Mouse (Mus musculus): ENCODE data around the gene Spata2l.
"Not testable (repeated sequence)": the region's sequence is repeated elsewhere in the genome, so short reads cannot be mapped to it uniquely, and the experiment has no call there.

Gene Spata2l

GRCm38 (mm10) chr8:123197016-123197415 is 39.0 kb downstream of the Spata2l start:
- DNase-seq (ENCODE audit: low spot score), result not testable (repeated sequence)

- no peak for DNase-seq (ENCODE audit: low spot score)
Measured at GRCm38 (mm10) chr8:123193771-123194170, 42.3 kb downstream of the Spata2l start.

- DNase-seq (ENCODE audit: low spot score), result no peak
Measured at GRCm38 (mm10) chr8:123191908-123192307, 44.1 kb downstream of the Spata2l start.

- peak; percentile 30 for DNase-seq (ENCODE audit: low spot score)
Measured at GRCm38 (mm10) chr8:123190678-123191077, 45.4 kb downstream of the Spata2l start.

GRCm38 (mm10) chr8:123188841-123189240 is 47.2 kb downstream of the Spata2l start:
- DNase-seq (ENCODE audit: low spot score), result no peak

GRCm38 (mm10) chr8:123188006-123188405 is 48.0 kb downstream of the Spata2l start:
- DNase-seq (ENCODE audit: low spot score), result no peak

GRCm38 (mm10) chr8:123185566-123186409 is 50.2 kb downstream of the Spata2l start, which contains the start of gene Dpep1:
TSS of gene Dpep1 (plus strand) at chr8:123186242.
- DNase-seq (ENCODE audit: low spot score), result no peak

GRCm38 (mm10) chr8:123181391-123181790 is 54.6 kb downstream of the Spata2l start:
- no peak for DNase-seq (ENCODE audit: low spot score)

Data from urinary bladder, postnatal 10 days (tissue).